Comparison of ENCODE assay signal across 13 mouse cellular contexts in the genomic region with DNA sequence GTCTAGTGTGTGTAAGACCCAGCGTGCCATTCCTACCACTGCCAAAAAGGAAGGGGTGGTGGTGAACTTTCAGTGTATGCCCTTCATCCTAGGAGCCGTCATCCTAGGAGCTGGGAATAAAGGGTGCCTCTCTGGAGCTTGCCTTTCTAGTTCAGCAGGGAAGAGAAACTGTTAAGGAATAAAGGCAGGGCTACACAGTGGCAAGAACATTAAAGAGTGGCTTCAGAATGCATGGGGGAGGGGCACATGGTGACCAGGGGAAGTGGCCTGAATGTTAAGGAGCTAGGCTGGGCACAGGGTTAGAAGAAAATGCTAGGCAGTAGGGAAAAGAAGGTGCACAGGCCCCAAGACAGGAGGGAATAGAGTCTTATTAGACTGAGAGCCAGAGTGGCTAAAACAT. TPM values are rescaled to one million over a fixed set of nuclear protein-coding genes. Genes with fewer than 3 reads are reported as not detected.
DNase-seq lines count a peak whose midpoint lies in the region; ATAC-seq lines count a peak whose summit lies in the region.
"Had no signal": no experiment of that assay in that cellular context is flagged by ENCODE, and none has a peak within 500 bp of the region (broad histone marks: within the 10 kb centered on the region; RNA-seq: fewer than 3 reads in every experiment).

No protein-coding gene starts in this region.

- 75% methylated on average over 2 of the region's 2 CpGs for WGBS in forebrain, embryonic 10.5 days
- 73% methylated on average over 2 of the region's 2 CpGs for WGBS in forebrain, embryonic 11.5 days
- WGBS in intestine, embryonic 16.5 days, result 64% methylated on average over 2 of the region's 2 CpGs
- WGBS in intestine, embryonic 15.5 days, result 71% methylated on average over 2 of the region's 2 CpGs
- WGBS in neural tube, embryonic 15.5 days, result 52% methylated on average over 2 of the region's 2 CpGs

- no peak overlapping the region for H3K4me3 ChIP-seq in forebrain, embryonic 10.5 days
- no peak overlapping the region for H3K4me3 ChIP-seq in forebrain, embryonic 11.5 days (ENCODE audit: low read depth, low read length)
- no peak overlapping the region for H3K4me3 ChIP-seq in intestine, embryonic 16.5 days (ENCODE audit: low read length)
- no peak overlapping the region for H3K4me3 ChIP-seq in intestine, embryonic 15.5 days (replicated peaks)
- H3K4me3 ChIP-seq in megakaryocyte, embryonic 14.5 days (replicated peaks), result peak overlapping the region; percentile 40
- H3K4me3 ChIP-seq in neural tube, embryonic 15.5 days (replicated peaks), result no peak overlapping the region
- H3K4me3 ChIP-seq: embryonic facial prominence, embryonic 15.5 days; myocyte had no signal

- H3K27ac ChIP-seq in forebrain, embryonic 10.5 days, result 0 out of 2 replicates have a peak overlapping the region, but pooled peaks have one; percentile 40
- H3K27ac ChIP-seq in forebrain, embryonic 11.5 days (ENCODE audit: low read depth, low read length), result no peak overlapping the region
- no peak overlapping the region; the same call in 1 of the 2 replicates for H3K27ac ChIP-seq in intestine, embryonic 16.5 days (ENCODE audit: low read length)
- no peak overlapping the region for H3K27ac ChIP-seq in intestine, embryonic 15.5 days
- peak overlapping the region; percentile 29 for H3K27ac ChIP-seq in neural tube, embryonic 15.5 days (replicated peaks)
- H3K27ac ChIP-seq: embryonic facial prominence, embryonic 15.5 days had no signal

- ATAC-seq in forebrain, embryonic 11.5 days (replicated peaks; ENCODE audit: low FRiP score), result no peak
- ATAC-seq in intestine, embryonic 16.5 days, result no peak
- ATAC-seq in intestine, embryonic 15.5 days, result no peak
- ATAC-seq in megakaryocyte, adult 5-6 weeks (ENCODE audit: poor library complexity, severe bottlenecking), result no peak
- no peak for ATAC-seq in neural tube, embryonic 15.5 days (ENCODE audit: low FRiP score)

- no peak overlapping the region for H3K4me2 ChIP-seq in forebrain, embryonic 11.5 days (ENCODE audit: low read depth, low read length, severe bottlenecking)
- no peak overlapping the region for H3K4me2 ChIP-seq in intestine, embryonic 16.5 days (ENCODE audit: low read depth, low read length)
- H3K4me2 ChIP-seq in intestine, embryonic 15.5 days (replicated peaks), result no peak overlapping the region
- no peak overlapping the region for H3K4me2 ChIP-seq in neural tube, embryonic 15.5 days
- H3K4me2 ChIP-seq: embryonic facial prominence, embryonic 15.5 days had no signal

- H3K9ac ChIP-seq in forebrain, embryonic 11.5 days (ENCODE audit: low read length), result no peak overlapping the region
- H3K9ac ChIP-seq in intestine, embryonic 16.5 days (ENCODE audit: low read depth, low read length), result 0 out of 2 replicates have a peak overlapping the region, but pooled peaks have one; percentile 33
- no peak overlapping the region for H3K9ac ChIP-seq in intestine, embryonic 15.5 days
- H3K9ac ChIP-seq in neural tube, embryonic 15.5 days (replicated peaks), result no peak overlapping the region
- H3K9ac ChIP-seq: embryonic facial prominence, embryonic 15.5 days had no signal

- no peaks in the 10 kb centered on the region for H3K27me3 ChIP-seq in forebrain, embryonic 10.5 days (ENCODE audit: poor library complexity, severe bottlenecking)
- no peaks in the 10 kb centered on the region for H3K27me3 ChIP-seq in forebrain, embryonic 11.5 days (ENCODE audit: control insufficient read depth, insufficient read depth, low read length)
- no peaks in the 10 kb centered on the region for H3K27me3 ChIP-seq in intestine, embryonic 16.5 days (replicated peaks; ENCODE audit: control insufficient read depth, insufficient read depth, low read length)
- H3K27me3 ChIP-seq in intestine, embryonic 15.5 days (replicated peaks), result no peaks in the 10 kb centered on the region
- no peaks in the 10 kb centered on the region for H3K27me3 ChIP-seq in megakaryocyte, embryonic 14.5 days (replicated peaks)
- H3K27me3 ChIP-seq in neural tube, embryonic 15.5 days (replicated peaks), result no peaks in the 10 kb centered on the region
- H3K27me3 ChIP-seq: embryonic facial prominence, embryonic 15.5 days had no signal

- DNase-seq in forebrain, embryonic 10.5 days (ENCODE audit: extremely low spot score, low spot score), result no peak
- no peak for DNase-seq in forebrain, embryonic 11.5 days (ENCODE audit: low spot score)
- DNase-seq in yolk sac, embryonic 10.5 days (ENCODE audit: low spot score), result no peak
- DNase-seq: cerebellum, adult 8-10 months had no signal

- H3K4me1 ChIP-seq in forebrain, embryonic 10.5 days, result peaks cover 75% of the 10 kb centered on the region
- H3K4me1 ChIP-seq in forebrain, embryonic 11.5 days (replicated peaks; ENCODE audit: control insufficient read depth, insufficient read depth, low read length), result peaks cover 7% of the 10 kb centered on the region; the same call in 1 of the 2 replicates
- H3K4me1 ChIP-seq in intestine, embryonic 16.5 days (ENCODE audit: control insufficient read depth, insufficient read depth, low read length), result peaks cover 42% of the 10 kb centered on the region
- peaks cover 35% of the 10 kb centered on the region for H3K4me1 ChIP-seq in intestine, embryonic 15.5 days (replicated peaks)
- H3K4me1 ChIP-seq in megakaryocyte, embryonic 14.5 days, result peaks cover 82% of the 10 kb centered on the region
- peaks cover 80% of the 10 kb centered on the region for H3K4me1 ChIP-seq in neural tube, embryonic 15.5 days

- peaks cover 12% of the 10 kb centered on the region for H3K36me3 ChIP-seq in forebrain, embryonic 10.5 days (replicated peaks)
- H3K36me3 ChIP-seq in forebrain, embryonic 11.5 days (ENCODE audit: control insufficient read depth, insufficient read depth, low read length), result no peaks in the 10 kb centered on the region
- peaks cover under 1% of the 10 kb centered on the region; the same call in 1 of the 2 replicates for H3K36me3 ChIP-seq in intestine, embryonic 16.5 days (ENCODE audit: control insufficient read depth, insufficient read depth, low read length)
- H3K36me3 ChIP-seq in intestine, embryonic 15.5 days, result 0 out of 2 replicates have a peak, but pooled peaks cover 3% of the 10 kb centered on the region
- H3K36me3 ChIP-seq in megakaryocyte, embryonic 14.5 days (replicated peaks; ENCODE audit: low read length), result peaks cover 17% of the 10 kb centered on the region
- no peaks in the 10 kb centered on the region for H3K36me3 ChIP-seq in neural tube, embryonic 15.5 days

- no peaks in the 10 kb centered on the region for H3K9me3 ChIP-seq in forebrain, embryonic 10.5 days
- no peaks in the 10 kb centered on the region for H3K9me3 ChIP-seq in forebrain, embryonic 11.5 days (ENCODE audit: control insufficient read depth, low read length)
- H3K9me3 ChIP-seq in intestine, embryonic 16.5 days (ENCODE audit: control insufficient read depth, low read length), result no peaks in the 10 kb centered on the region
- no peaks in the 10 kb centered on the region for H3K9me3 ChIP-seq in intestine, embryonic 15.5 days
- no peaks in the 10 kb centered on the region for H3K9me3 ChIP-seq in megakaryocyte, embryonic 14.5 days
- H3K9me3 ChIP-seq in neural tube, embryonic 15.5 days (replicated peaks), result no peaks in the 10 kb centered on the region
- H3K9me3 ChIP-seq: embryonic facial prominence, embryonic 15.5 days had no signal

RNA-seq across cellular contexts. Expression of a gene that starts 3.1 kb away (rescaled TPM):
- 8.4 and 8.5 TPM in 2 replicates for polyA plus RNA-seq in forebrain, embryonic 10.5 days (2016; fragmentation: Nextera tagmentation; extraction: Ambion mirVana)
- polyA plus RNA-seq in forebrain, embryonic 11.5 days (2014; fragmentation: Nextera tagmentation; extraction: Ambion mirVana), result 11.0 and 11.5 TPM in 2 replicates
- polyA plus RNA-seq in intestine, embryonic 16.5 days (2015; fragmentation: Nextera tagmentation; extraction: Ambion mirVana), result 5.9 and 6.8 TPM in 2 replicates
- polyA plus RNA-seq in intestine, embryonic 15.5 days (2015; fragmentation: Nextera tagmentation; extraction: Ambion mirVana), result 7.3 and 7.9 TPM in 2 replicates
- polyA plus RNA-seq in megakaryocyte, embryonic 14.5 days (2012; ENCODE audit: insufficient read depth, low replicate concordance), result 35.9 and 36.0 TPM in 2 replicates
- 9.9 and 10.6 TPM in 2 replicates for total RNA-seq in megakaryocyte, adult 5-6 weeks (2015)
- 4.2 and 5.3 TPM in 2 replicates for total RNA-seq in megakaryocyte, adult 5-6 weeks (2017)
- polyA plus RNA-seq in neural tube, embryonic 15.5 days (2015; fragmentation: Nextera tagmentation; extraction: Ambion mirVana), result 8.7 and 9.5 TPM in 2 replicates

RNA-seq across cellular contexts. Expression of a gene that starts 4.8 kb away (rescaled TPM):
- polyA plus RNA-seq in forebrain, embryonic 10.5 days (2016; fragmentation: Nextera tagmentation; extraction: Ambion mirVana), result 1.0 and 1.5 TPM in 2 replicates
- 1.4 and 1.6 TPM in 2 replicates for polyA plus RNA-seq in forebrain, embryonic 11.5 days (2014; fragmentation: Nextera tagmentation; extraction: Ambion mirVana)
- 0.76 and 0.81 TPM in 2 replicates for polyA plus RNA-seq in intestine, embryonic 16.5 days (2015; fragmentation: Nextera tagmentation; extraction: Ambion mirVana)
- polyA plus RNA-seq in intestine, embryonic 15.5 days (2015; fragmentation: Nextera tagmentation; extraction: Ambion mirVana), result 0.92 and 1.3 TPM in 2 replicates
- not detected in 2 replicates for polyA plus RNA-seq in megakaryocyte, embryonic 14.5 days (2012; ENCODE audit: insufficient read depth, low replicate concordance)
- 1.0 and 1.4 TPM in 2 replicates for total RNA-seq in megakaryocyte, adult 5-6 weeks (2015)
- 1.7 and 2.4 TPM in 2 replicates for total RNA-seq in megakaryocyte, adult 5-6 weeks (2017)
- polyA plus RNA-seq in neural tube, embryonic 15.5 days (2015; fragmentation: Nextera tagmentation; extraction: Ambion mirVana), result 1.4 and 1.8 TPM in 2 replicates

RNA-seq across cellular contexts. Expression of a gene that starts 24.9 kb away (rescaled TPM):
- not detected in 2 replicates for polyA plus RNA-seq in forebrain, embryonic 10.5 days (2016; fragmentation: Nextera tagmentation; extraction: Ambion mirVana)
- polyA plus RNA-seq in forebrain, embryonic 11.5 days (2014; fragmentation: Nextera tagmentation; extraction: Ambion mirVana), result not detected in 2 replicates
- 0.23 and 0.37 TPM in 2 replicates for polyA plus RNA-seq in intestine, embryonic 16.5 days (2015; fragmentation: Nextera tagmentation; extraction: Ambion mirVana)
- 0.28 and 0.31 TPM in 2 replicates for polyA plus RNA-seq in intestine, embryonic 15.5 days (2015; fragmentation: Nextera tagmentation; extraction: Ambion mirVana)
- 0.31 TPM in 1 of 2 replicates, not detected in the other for polyA plus RNA-seq in megakaryocyte, embryonic 14.5 days (2012; ENCODE audit: insufficient read depth, low replicate concordance)
- not detected in 2 replicates for total RNA-seq in megakaryocyte, adult 5-6 weeks (2015)
- total RNA-seq in megakaryocyte, adult 5-6 weeks (2017), result not detected in 2 replicates
- 1.0 and 1.4 TPM in 2 replicates for polyA plus RNA-seq in neural tube, embryonic 15.5 days (2015; fragmentation: Nextera tagmentation; extraction: Ambion mirVana)
- total RNA-seq: left cerebral cortex, postnatal 14 days had no signal
- polyA plus RNA-seq: embryonic facial prominence, embryonic 15.5 days; liver, embryonic 16.5 days; myocyte had no signal

RNA-seq across cellular contexts. Expression of a gene that starts 27.4 kb away (rescaled TPM):
- 0.12 and 0.30 TPM in 2 replicates for polyA plus RNA-seq in forebrain, embryonic 10.5 days (2016; fragmentation: Nextera tagmentation; extraction: Ambion mirVana)
- polyA plus RNA-seq in forebrain, embryonic 11.5 days (2014; fragmentation: Nextera tagmentation; extraction: Ambion mirVana), result 0.19 and 0.24 TPM in 2 replicates
- polyA plus RNA-seq in intestine, embryonic 16.5 days (2015; fragmentation: Nextera tagmentation; extraction: Ambion mirVana), result 1.2 and 1.4 TPM in 2 replicates
- polyA plus RNA-seq in intestine, embryonic 15.5 days (2015; fragmentation: Nextera tagmentation; extraction: Ambion mirVana), result 1.3 and 1.5 TPM in 2 replicates
- 7.7 and 7.9 TPM in 2 replicates for polyA plus RNA-seq in megakaryocyte, embryonic 14.5 days (2012; ENCODE audit: insufficient read depth, low replicate concordance)
- 1.5 and 2.2 TPM in 2 replicates for total RNA-seq in megakaryocyte, adult 5-6 weeks (2015)
- 0.12 and 0.73 TPM in 2 replicates for total RNA-seq in megakaryocyte, adult 5-6 weeks (2017)
- polyA plus RNA-seq in neural tube, embryonic 15.5 days (2015; fragmentation: Nextera tagmentation; extraction: Ambion mirVana), result 0.37 and 1.7 TPM in 2 replicates

RNA-seq across cellular contexts. Expression of a gene that starts 34.8 kb away (rescaled TPM):
- 17.0 and 18.5 TPM in 2 replicates for polyA plus RNA-seq in forebrain, embryonic 10.5 days (2016; fragmentation: Nextera tagmentation; extraction: Ambion mirVana)
- 14.4 and 14.5 TPM in 2 replicates for polyA plus RNA-seq in forebrain, embryonic 11.5 days (2014; fragmentation: Nextera tagmentation; extraction: Ambion mirVana)
- 8.8 and 9.4 TPM in 2 replicates for polyA plus RNA-seq in intestine, embryonic 16.5 days (2015; fragmentation: Nextera tagmentation; extraction: Ambion mirVana)
- 8.4 and 9.9 TPM in 2 replicates for polyA plus RNA-seq in intestine, embryonic 15.5 days (2015; fragmentation: Nextera tagmentation; extraction: Ambion mirVana)
- polyA plus RNA-seq in megakaryocyte, embryonic 14.5 days (2012; ENCODE audit: insufficient read depth, low replicate concordance), result 28.7 and 79.3 TPM in 2 replicates
- total RNA-seq in megakaryocyte, adult 5-6 weeks (2015), result 11.3 and 13.6 TPM in 2 replicates
- total RNA-seq in megakaryocyte, adult 5-6 weeks (2017), result 14.8 and 16.4 TPM in 2 replicates
- 18.5 and 21.6 TPM in 2 replicates for polyA plus RNA-seq in neural tube, embryonic 15.5 days (2015; fragmentation: Nextera tagmentation; extraction: Ambion mirVana)

Comparison
In these comparisons a context has a peak if more than half of its experiments do, and no peak if none do; other contexts are left out.
1. H3K27ac ChIP-seq: peak in forebrain, embryonic 10.5 days (single experiment) and neural tube, embryonic 15.5 days (single experiment); none in forebrain, embryonic 11.5 days (single experiment), intestine, embryonic 16.5 days (single experiment) and intestine, embryonic 15.5 days (single experiment).